Mouse (Mus musculus) ES-Bruce4 (cell line): ENCODE data around the gene Cry2.

Experiments
- CTCF ChIP-seq: IDR thresholded peaks from one replicate; pipeline ENCODE4 v1.8.1; 2011; ENCODE audit warnings: low read depth, low read length
- POLR2A ChIP-seq: IDR thresholded peaks from one replicate; pipeline ENCODE4 v1.8.1; 2011; ENCODE audit warnings: low read length; ENCODE audit not compliant: insufficient read depth

DNA sequence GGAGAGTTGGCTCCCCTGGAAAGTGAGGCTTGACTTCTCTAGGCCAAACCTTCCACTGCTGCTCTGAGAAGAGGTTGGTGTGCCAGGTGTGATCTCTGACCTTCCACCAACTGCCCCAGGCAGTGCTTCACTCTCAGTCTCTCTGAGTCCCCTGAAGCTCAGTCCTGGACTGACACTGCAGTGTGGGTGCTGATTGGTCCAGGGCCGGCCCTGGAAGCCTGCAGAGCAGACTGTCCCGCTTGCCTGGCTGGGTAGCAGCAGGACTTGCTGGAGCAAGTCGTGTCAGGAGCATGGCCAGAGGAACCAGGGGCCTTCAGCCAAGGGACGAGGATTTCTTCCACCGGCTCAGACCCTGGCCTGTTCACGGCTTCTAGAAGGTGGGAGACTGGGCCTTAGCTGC lies 29.1 kb downstream of the Cry2 start:
- TF ChIP-seq CTCF (no peak), POLR2A (no peak)
